Mouse (Mus musculus) heart, postnatal 0 days (tissue): ENCODE data around the gene Rnf38.

Experiments used
- CTCF ChIP-seq: IDR thresholded peaks from 2 replicates; pipeline ENCODE4 v1.5.1; 2016; ENCODE audit warnings: antibody characterized with exemption, control low read depth, low read depth
- EP300 ChIP-seq: IDR thresholded peaks from 2 replicates; pipeline ENCODE4 v1.6.1; 2016; ENCODE audit warnings: antibody characterized with exemption, low read depth

- TF ChIP-seq CTCF = no peak
- TF ChIP-seq EP300 = no peak
Observed at GRCm38 (mm10) chr4:44216797-44217442, 16.7 kb downstream of the Rnf38 start.
